ENCODE assay signal across 30 mouse cellular contexts in genomic region chr3:108865129-108865528, GRCm38 (mm10). TPM values are rescaled to one million over a fixed set of nuclear protein-coding genes. Genes with fewer than 3 reads are reported as not detected.
A peak's percentile ranks its signal among the peaks of the same experiment; 100 is the strongest.
DNase-seq lines count a peak whose midpoint lies in the region; ATAC-seq and TF ChIP-seq lines count a peak whose summit lies in the region.
"Had no signal": no experiment of that assay in that cellular context is flagged by ENCODE, and none has a peak within 500 bp of the region (broad histone marks: within the 10 kb centered on the region; RNA-seq: fewer than 3 reads in every experiment).

No protein-coding gene starts in this region.

- no peak overlapping the region for H3K4me3 ChIP-seq in thymus, adult 2 months (ENCODE audit: control insufficient read depth, insufficient read depth, low read length)
- no peak overlapping the region for H3K4me3 ChIP-seq in bone marrow macrophage, adult 2 months (ENCODE audit: insufficient read depth, low read length)
- H3K4me3 ChIP-seq in midbrain, embryonic 11.5 days (ENCODE audit: low read depth, low read length): no peak overlapping the region
- no peak overlapping the region for H3K4me3 ChIP-seq in hindbrain, embryonic 10.5 days
- H3K4me3 ChIP-seq: embryonic facial prominence, embryonic 13.5 days; forebrain, embryonic 10.5 days; forebrain, embryonic 15.5 days; heart, embryonic 10.5 days; hindbrain, embryonic 13.5 days; kidney, embryonic 15.5 days; liver, embryonic 13.5 days; midbrain, embryonic 10.5 days had no signal

- peak; percentile 18 for ATAC-seq in inflammation-experienced regulatory T-cells, adult 6 months
- no peak for ATAC-seq in midbrain, embryonic 11.5 days (ENCODE audit: low FRiP score)
- ATAC-seq: forebrain, embryonic 15.5 days; intestine, postnatal 0 days; midbrain, embryonic 16.5 days; Patski had no signal

- no peak overlapping the region for H3K4me2 ChIP-seq in midbrain, embryonic 11.5 days
- H3K4me2 ChIP-seq: embryonic facial prominence, embryonic 13.5 days; forebrain, embryonic 15.5 days; hindbrain, embryonic 13.5 days; kidney, embryonic 15.5 days; liver, embryonic 13.5 days had no signal

- no peak for TF ChIP-seq POLR2A in thymus, adult 2 months (IDR thresholded peaks at IDR 0.05; ENCODE audit: control insufficient read depth, extremely low read depth, insufficient read depth, low read length, poor library complexity)
- TF ChIP-seq POLR2A in bone marrow macrophage, adult 2 months (IDR thresholded peaks at IDR 0.05; ENCODE audit: borderline replicate concordance, low read depth, low read length): no peak

- peak overlapping the region; percentile 58 for H3K27ac ChIP-seq in thymus, adult 2 months (ENCODE audit: control insufficient read depth, insufficient read depth, low read length)
- H3K27ac ChIP-seq in bone marrow macrophage, adult 2 months (ENCODE audit: insufficient read depth, low read depth, low read length): peak overlapping the region; percentile 94
- H3K27ac ChIP-seq in midbrain, embryonic 11.5 days (ENCODE audit: low read depth, low read length): no peak overlapping the region
- H3K27ac ChIP-seq in hindbrain, embryonic 10.5 days: no peak overlapping the region
- H3K27ac ChIP-seq: embryonic facial prominence, embryonic 13.5 days; forebrain, embryonic 10.5 days; forebrain, embryonic 15.5 days; heart, embryonic 10.5 days; hindbrain, embryonic 13.5 days; kidney, embryonic 15.5 days; liver, embryonic 13.5 days; midbrain, embryonic 10.5 days; stomach, postnatal 0 days had no signal

- H3K4me1 ChIP-seq in thymus, adult 2 months (replicated peaks; ENCODE audit: control insufficient read depth, insufficient read depth, low read length): peaks cover 9% of the 10 kb centered on the region
- H3K4me1 ChIP-seq in bone marrow macrophage, adult 2 months (ENCODE audit: control insufficient read depth, insufficient read depth, low read length): peaks cover 42% of the 10 kb centered on the region
- H3K4me1 ChIP-seq in midbrain, embryonic 11.5 days (ENCODE audit: control insufficient read depth, insufficient read depth, low read length): no peaks in the 10 kb centered on the region
- no peaks in the 10 kb centered on the region for H3K4me1 ChIP-seq in hindbrain, embryonic 10.5 days (replicated peaks)
- H3K4me1 ChIP-seq: forebrain, embryonic 10.5 days; forebrain, embryonic 15.5 days; heart, embryonic 10.5 days; hindbrain, embryonic 13.5 days; kidney, embryonic 15.5 days; liver, embryonic 13.5 days; midbrain, embryonic 10.5 days had no signal

- no peak for TF ChIP-seq CTCF in thymus, adult 2 months (IDR thresholded peaks at IDR 0.05; ENCODE audit: borderline replicate concordance, control insufficient read depth, extremely low read depth, insufficient read depth, low read length, poor library complexity)
- TF ChIP-seq CTCF in bone marrow macrophage, adult 2 months (IDR thresholded peaks at IDR 0.05; ENCODE audit: low read depth, low read length): no peak

- H3K27me3 ChIP-seq in thymus, adult 2 months (ENCODE audit: control insufficient read depth, insufficient read depth, low read length): no peaks in the 10 kb centered on the region
- H3K27me3 ChIP-seq in midbrain, embryonic 11.5 days (ENCODE audit: control insufficient read depth, insufficient read depth, low read length): no peaks in the 10 kb centered on the region
- H3K27me3 ChIP-seq in hindbrain, embryonic 10.5 days (ENCODE audit: insufficient read depth, poor library complexity, severe bottlenecking): no peaks in the 10 kb centered on the region
- H3K27me3 ChIP-seq: embryonic facial prominence, embryonic 13.5 days; forebrain, embryonic 15.5 days; hindbrain, embryonic 13.5 days; kidney, embryonic 15.5 days; liver, embryonic 13.5 days; Patski had no signal

- H3K9me3 ChIP-seq in midbrain, embryonic 11.5 days (ENCODE audit: control insufficient read depth, low read length): no peaks in the 10 kb centered on the region
- no peaks in the 10 kb centered on the region for H3K9me3 ChIP-seq in hindbrain, embryonic 10.5 days
- H3K9me3 ChIP-seq: embryonic facial prominence, embryonic 13.5 days; forebrain, embryonic 10.5 days; forebrain, embryonic 15.5 days; G1E; heart, embryonic 10.5 days; hindbrain, embryonic 13.5 days; kidney, embryonic 15.5 days; liver, embryonic 13.5 days; midbrain, embryonic 10.5 days had no signal

- 21% methylated on average over 3 of the region's 3 CpGs for WGBS in thymus, adult 2 months
- 47% methylated on average over 3 of the region's 3 CpGs for WGBS in midbrain, embryonic 11.5 days
- 36% methylated on average over 3 of the region's 3 CpGs for WGBS in hindbrain, embryonic 10.5 days

- no peak for DNase-seq in thymus, adult 2 months
- DNase-seq in thymus, postnatal 10 days (ENCODE audit: low spot score in 2 of 2): no peak
- no peak for DNase-seq in kidney, postnatal 36 days
- DNase-seq in midbrain, embryonic 11.5 days (ENCODE audit: low spot score, missing footprints): no peak
- no peak for DNase-seq in hindbrain, embryonic 10.5 days (ENCODE audit: low spot score)
- DNase-seq: adrenal gland, postnatal 25 days; cerebellum, adult 8-10 months; cerebellum, postnatal 36 days; heart, postnatal 36 days; kidney, postnatal 25 days; left cerebral cortex, postnatal 4 days; liver, embryonic 13.5 days; lung, adult 2 months; lung, postnatal 10 days; right cerebral cortex, postnatal 25 days had no signal

- no peak overlapping the region for H3K9ac ChIP-seq in midbrain, embryonic 11.5 days (ENCODE audit: low read length)
- H3K9ac ChIP-seq: embryonic facial prominence, embryonic 13.5 days; forebrain, embryonic 15.5 days; hindbrain, embryonic 13.5 days; kidney, embryonic 15.5 days; liver, embryonic 13.5 days had no signal

- no peaks in the 10 kb centered on the region for H3K36me3 ChIP-seq in thymus, adult 2 months (ENCODE audit: control insufficient read depth, insufficient read depth, low read length)
- H3K36me3 ChIP-seq in midbrain, embryonic 11.5 days (ENCODE audit: control insufficient read depth, insufficient read depth, low read length): no peaks in the 10 kb centered on the region
- no peaks in the 10 kb centered on the region for H3K36me3 ChIP-seq in hindbrain, embryonic 10.5 days
- H3K36me3 ChIP-seq: embryonic facial prominence, embryonic 13.5 days; forebrain, embryonic 10.5 days; forebrain, embryonic 15.5 days; G1E; hindbrain, embryonic 13.5 days; kidney, embryonic 15.5 days; liver, embryonic 13.5 days; midbrain, embryonic 10.5 days had no signal

RNA-seq across cellular contexts. Expression of gene Fndc7, which starts 24.7 kb away (rescaled TPM):
- 3.4 and 3.5 TPM in 2 replicates for polyA plus RNA-seq in thymus, adult 2 months (2012; rRNA removed)
- 0.51 and 1.0 TPM in 2 replicates for polyA plus RNA-seq in bone marrow macrophage, adult 2 months (2012; ENCODE audit: insufficient read depth, insufficient read length, missing spikeins)
- under 1 TPM in 1 of 3 experiments, not detected in 2; 0.21 TPM for polyA plus RNA-seq in inflammation-experienced regulatory T-cells, adult 6 months (2017; shearing (Covaris generic))
- 0.11 TPM in 1 of 2 replicates, not detected in the other for polyA plus RNA-seq in midbrain, embryonic 11.5 days (2014; fragmentation: Nextera tagmentation; extraction: Ambion mirVana)
- polyA plus RNA-seq in hindbrain, embryonic 10.5 days (2016; fragmentation: Nextera tagmentation; extraction: Ambion mirVana): 0.05 TPM in 1 of 2 replicates, not detected in the other
- polyA plus RNA-seq: forebrain, embryonic 10.5 days; forebrain, embryonic 15.5 days; G1E; kidney, embryonic 15.5 days; neural tube, embryonic 11.5 days had no signal

RNA-seq across cellular contexts. Expression of gene Stxbp3, which starts 24.8 kb away (rescaled TPM):
- polyA plus RNA-seq in thymus, adult 2 months (2012; rRNA removed): 10.5 and 13.2 TPM in 2 replicates
- 128 and 141 TPM in 2 replicates for polyA plus RNA-seq in bone marrow macrophage, adult 2 months (2012; ENCODE audit: insufficient read depth, insufficient read length, missing spikeins)
- polyA plus RNA-seq in inflammation-experienced regulatory T-cells, adult 6 months (2017; shearing (Covaris generic)): 10 to 100 TPM; 72.7 to 91.3 (median 78.2) TPM
- 23.7 and 25.7 TPM in 2 replicates for polyA plus RNA-seq in midbrain, embryonic 11.5 days (2014; fragmentation: Nextera tagmentation; extraction: Ambion mirVana)
- 18.9 and 26.1 TPM in 2 replicates for polyA plus RNA-seq in hindbrain, embryonic 10.5 days (2016; fragmentation: Nextera tagmentation; extraction: Ambion mirVana)

RNA-seq across cellular contexts. Expression of gene Prpf38b, which starts 46.4 kb away (rescaled TPM):
- polyA plus RNA-seq in thymus, adult 2 months (2012; rRNA removed): 141 and 181 TPM in 2 replicates
- polyA plus RNA-seq in bone marrow macrophage, adult 2 months (2012; ENCODE audit: insufficient read depth, insufficient read length, missing spikeins): 198 and 227 TPM in 2 replicates
- polyA plus RNA-seq in inflammation-experienced regulatory T-cells, adult 6 months (2017; shearing (Covaris generic)): 100 to 1,000 TPM in 2 of 3 experiments, 10 to 100 TPM in 1; 89.4 to 147 (median 131) TPM
- 61.1 and 74.3 TPM in 2 replicates for polyA plus RNA-seq in midbrain, embryonic 11.5 days (2014; fragmentation: Nextera tagmentation; extraction: Ambion mirVana)
- polyA plus RNA-seq in hindbrain, embryonic 10.5 days (2016; fragmentation: Nextera tagmentation; extraction: Ambion mirVana): 52.6 and 74.6 TPM in 2 replicates

Comparison
In these comparisons a context has a peak if more than half of its experiments do, and no peak if none do; other contexts are left out.
1. H3K27ac ChIP-seq: peak in thymus, adult 2 months (single experiment) and bone marrow macrophage, adult 2 months (single experiment); none in midbrain, embryonic 11.5 days (single experiment) and hindbrain, embryonic 10.5 days (single experiment).